Mouse (Mus musculus) C2C12 (cell line): Measurements from ENCODE around the gene Plac1. TPM values are rescaled to one million over a fixed set of nuclear protein-coding genes. Genes with fewer than 3 reads are reported as not detected.

Experiments used
- H3K27me3 ChIP-seq: one replicate; pipeline ENCODE4 v1.6.1; 2011; ENCODE audit not compliant: control insufficient read depth, insufficient read depth, insufficient read length
- H3K36me3 ChIP-seq: one replicate; pipeline ENCODE4 v1.6.1; 2011; ENCODE audit not compliant: control insufficient read depth, insufficient read depth
- H3K4me3 ChIP-seq: one replicate; pipeline ENCODE4 v1.5.1; 2011; ENCODE audit warnings: mild to moderate bottlenecking, control low read depth; ENCODE audit not compliant: poor library complexity, insufficient read depth, severe bottlenecking
- H3K79me2 ChIP-seq: one replicate; pipeline ENCODE4 v1.6.1; 2011; ENCODE audit not compliant: control insufficient read depth, insufficient read depth
- H3K79me3 ChIP-seq: one replicate; pipeline ENCODE4 v1.6.1; 2011; ENCODE audit warnings: low read depth, control low read depth
- H3ac ChIP-seq: one replicate; pipeline ENCODE3; 2011; ENCODE audit warnings: low read depth; ENCODE audit not compliant: control insufficient read depth, insufficient read length
- CEBPB ChIP-seq: IDR thresholded peaks from one replicate; pipeline ENCODE4 v1.6.1; 2011; ENCODE audit warnings: low read depth, mild to moderate bottlenecking, control low read depth, moderate library complexity
- CTCF ChIP-seq: IDR thresholded peaks from one replicate; pipeline ENCODE4 v1.5.1; 2011; ENCODE audit not compliant: control insufficient read depth, insufficient read depth, insufficient read length
- FOSL1 ChIP-seq: IDR thresholded peaks from one replicate; pipeline ENCODE4 v1.8.0; 2011; ENCODE audit warnings: mild to moderate bottlenecking, low read length; ENCODE audit not compliant: poor library complexity, insufficient read depth, severe bottlenecking
- MAX ChIP-seq: IDR thresholded peaks from one replicate; pipeline ENCODE4 v1.6.1; 2011; ENCODE audit warnings: mild to moderate bottlenecking, control low read depth
- MYOD1 ChIP-seq: IDR thresholded peaks from one replicate; pipeline ENCODE4 v1.6.1; 2011; ENCODE audit warnings: low read depth; ENCODE audit not compliant: control insufficient read depth, insufficient read length
- MYOG ChIP-seq: IDR thresholded peaks from one replicate; pipeline ENCODE4 v1.6.1; 2011; ENCODE audit not compliant: control insufficient read depth, insufficient read length; ENCODE audit errors: extremely low read depth
- USF1 ChIP-seq: IDR thresholded peaks from one replicate; pipeline ENCODE4 v1.6.1; 2011; ENCODE audit warnings: low read depth, mild to moderate bottlenecking, control low read depth, moderate library complexity
- polyA plus RNA-seq: library from polyadenylated mRNA; unstranded; fragments of >200 nt; fragmentation: generic; extraction: Trizol; gene quantifications from one replicate; pipeline ENCODE4 v1.2.1, GENCODE M21; 2012; ENCODE audit warnings: missing spikeins

Plac1 gene
- polyA plus RNA-seq, 1 experiment = 0.48 TPM

GRCm38 (mm10) chrX:53046911-53047310 lies 193.0 kb downstream of the Plac1 start:
- Histone ChIP-seq H3K27me3 (no peaks in the 10 kb centered on the region), H3K79me3 (no peaks in the 10 kb centered on the region), H3K79me2 (no peaks in the 10 kb centered on the region), H3ac (no peak overlapping the region), H3K4me3 (no peak overlapping the region), H3K36me3 (no peaks in the 10 kb centered on the region)
- TF ChIP-seq CTCF (no peak), CEBPB (no peak), USF1 (no peak), MYOG (no peak), MYOD1 (no peak), MAX (no peak), FOSL1 (no peak)

- no peaks in the 10 kb centered on the region for H3K27me3 ChIP-seq
- H3K36me3 ChIP-seq = no peaks in the 10 kb centered on the region
- no peak overlapping the region for H3K4me3 ChIP-seq
- H3K79me3 ChIP-seq = no peaks in the 10 kb centered on the region
- H3ac ChIP-seq = no peak overlapping the region
- TF ChIP-seq USF1 (no peak), CEBPB (no peak), MAX (no peak), CTCF (no peak), MYOD1 (no peak), MYOG (no peak), FOSL1 (no peak)
- no peaks in the 10 kb centered on the region for H3K79me2 ChIP-seq
Measured at GRCm38 (mm10) chrX:53046033-53046432, 193.9 kb downstream of the Plac1 start.

GRCm38 (mm10) chrX:53045187-53045903 lies 194.6 kb downstream of the Plac1 start:
- Histone ChIP-seq H3K4me3 (no peak overlapping the region), H3K27me3 (no peaks in the 10 kb centered on the region), H3ac (no peak overlapping the region), H3K79me2 (no peaks in the 10 kb centered on the region), H3K36me3 (no peaks in the 10 kb centered on the region), H3K79me3 (no peaks in the 10 kb centered on the region)
- no peak for TF ChIP-seq CEBPB

GRCm38 (mm10) chrX:53041006-53041405 lies 198.9 kb downstream of the Plac1 start:
- TF ChIP-seq MYOG (no peak), CEBPB (no peak), USF1 (no peak), MYOD1 (no peak), MAX (no peak), CTCF (no peak), FOSL1 (no peak)
- Histone ChIP-seq H3K27me3 (no peaks in the 10 kb centered on the region), H3K79me2 (no peaks in the 10 kb centered on the region), H3K4me3 (no peak overlapping the region), H3K79me3 (no peaks in the 10 kb centered on the region), H3ac (no peak overlapping the region), H3K36me3 (no peaks in the 10 kb centered on the region)

- H3K79me2 ChIP-seq = no peaks in the 10 kb centered on the region
- no peaks in the 10 kb centered on the region for H3K36me3 ChIP-seq
- no peaks in the 10 kb centered on the region for H3K27me3 ChIP-seq
- no peak overlapping the region for H3K4me3 ChIP-seq
- H3ac ChIP-seq = no peak overlapping the region
- H3K79me3 ChIP-seq = no peaks in the 10 kb centered on the region
- TF ChIP-seq MYOD1 (no peak), CTCF (no peak), FOSL1 (no peak), CEBPB (no peak), MAX (no peak), MYOG (no peak), USF1 (no peak)
Measured at GRCm38 (mm10) chrX:53040138-53040537, 199.8 kb downstream of the Plac1 start.

GRCm38 (mm10) chrX:53039651-53040050 lies 200.3 kb downstream of the Plac1 start:
- H3K79me2 ChIP-seq = no peaks in the 10 kb centered on the region
- H3K36me3 ChIP-seq = no peaks in the 10 kb centered on the region
- TF ChIP-seq MYOG (no peak), USF1 (no peak), CTCF (no peak), FOSL1 (no peak), MYOD1 (no peak), MAX (no peak), CEBPB (no peak)
- no peaks in the 10 kb centered on the region for H3K27me3 ChIP-seq
- no peak overlapping the region for H3ac ChIP-seq
- no peak overlapping the region for H3K4me3 ChIP-seq
- no peaks in the 10 kb centered on the region for H3K79me3 ChIP-seq
